Mouse (Mus musculus): Measurements from ENCODE around the gene Ikzf1.

DNA sequence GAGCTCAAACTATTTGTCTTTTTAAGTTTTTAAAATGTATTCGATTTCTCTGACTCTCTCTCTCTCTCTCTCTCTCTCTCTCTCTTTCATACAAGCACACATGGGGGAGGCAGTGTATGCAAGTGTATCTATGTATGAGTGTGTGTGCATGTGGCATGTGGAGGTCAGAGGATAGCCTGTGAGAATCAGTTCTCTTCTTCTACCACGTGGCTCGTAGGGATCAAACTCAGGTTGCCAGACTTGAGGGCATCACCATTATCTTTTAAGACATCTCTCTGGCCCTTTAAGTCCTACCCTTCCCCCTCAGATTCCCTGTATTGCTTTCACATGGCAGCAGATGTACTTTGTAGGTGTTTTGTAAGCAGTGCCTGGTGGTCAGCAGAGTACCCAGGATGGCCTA is 12.0 kb downstream of the Ikzf1 start:
- TF ChIP-seq CTCF (IDR thresholded peaks at IDR 0.05; ENCODE audit: low read depth) (no peak), EP300 (IDR thresholded peaks at IDR 0.05; ENCODE audit: low read depth) (no peak)
